Mouse (Mus musculus): Measurements from ENCODE around the gene Sec14l4. TPM values are rescaled to one million over a fixed set of nuclear protein-coding genes. Genes with fewer than 3 reads are reported as not detected.
A peak's percentile ranks its signal among the peaks of the same experiment; 100 is the strongest.

Sec14l4 gene
- total and polyA plus RNA-seq, 2 experiments from 2014 or later, result not detected

GRCm38 (mm10) chr11:3989748-3990147, 41.5 kb upstream of the Sec14l4 start:
- no peak for ATAC-seq
- H3K27ac ChIP-seq, result no peak overlapping the region
- no peaks in the 10 kb centered on the region for H3K27me3 ChIP-seq (ENCODE audit: insufficient read depth, low read length)
- no peaks in the 10 kb centered on the region for H3K9me3 ChIP-seq (ENCODE audit: low read length)
- 39% methylated on average over 3 of the region's 3 CpGs for WGBS
- H3K36me3 ChIP-seq (ENCODE audit: insufficient read depth, low read length), result no peaks in the 10 kb centered on the region
- H3K4me1 ChIP-seq (ENCODE audit: insufficient read depth, low read length), result no peaks in the 10 kb centered on the region
- DNase-seq (ENCODE audit: low spot score), result no peak
- H3K9ac ChIP-seq (replicated peaks; ENCODE audit: low read length), result no peak overlapping the region
- H3K4me2 ChIP-seq (ENCODE audit: low read depth, low read length), result no peak overlapping the region
- TF ChIP-seq CTCF (IDR thresholded peaks at IDR 0.05; ENCODE audit: low read depth), result no peak
- H3K4me3 ChIP-seq (ENCODE audit: low read length), result no peak overlapping the region

GRCm38 (mm10) chr11:3993132-3993531, 38.1 kb upstream of the Sec14l4 start:
- no peak for DNase-seq (ENCODE audit: low spot score)
- no peak overlapping the region for H3K4me2 ChIP-seq (ENCODE audit: low read depth, low read length)
- H3K36me3 ChIP-seq (ENCODE audit: insufficient read depth, low read length), result no peaks in the 10 kb centered on the region
- TF ChIP-seq CTCF (IDR thresholded peaks at IDR 0.05; ENCODE audit: low read depth), result no peak
- H3K9ac ChIP-seq (replicated peaks; ENCODE audit: low read length), result no peak overlapping the region
- no peak for ATAC-seq
- no peaks in the 10 kb centered on the region for H3K9me3 ChIP-seq (ENCODE audit: low read length)
- 0 out of 2 replicates have a peak, but pooled peaks cover 12% of the 10 kb centered on the region for H3K27me3 ChIP-seq (ENCODE audit: insufficient read depth, low read length)
- WGBS, result 78% methylated on average over 6 of the region's 6 CpGs
- H3K4me1 ChIP-seq (ENCODE audit: insufficient read depth, low read length), result no peaks in the 10 kb centered on the region
- H3K4me3 ChIP-seq (ENCODE audit: low read length), result no peak overlapping the region
- H3K27ac ChIP-seq, result no peak overlapping the region

- no peak for ATAC-seq
- H3K9ac ChIP-seq (replicated peaks; ENCODE audit: low read length), result no peak overlapping the region
- WGBS, result 84% methylated on average over 6 of the region's 6 CpGs
- no peak overlapping the region for H3K27ac ChIP-seq
- H3K4me3 ChIP-seq (ENCODE audit: low read length), result no peak overlapping the region
- no peaks in the 10 kb centered on the region for H3K4me1 ChIP-seq (ENCODE audit: insufficient read depth, low read length)
- no peaks in the 10 kb centered on the region for H3K9me3 ChIP-seq (ENCODE audit: low read length)
- H3K4me2 ChIP-seq (ENCODE audit: low read depth, low read length), result no peak overlapping the region
- 0 out of 2 replicates have a peak, but pooled peaks cover 19% of the 10 kb centered on the region for H3K27me3 ChIP-seq (ENCODE audit: insufficient read depth, low read length)
- H3K36me3 ChIP-seq (ENCODE audit: insufficient read depth, low read length), result no peaks in the 10 kb centered on the region
- TF ChIP-seq CTCF (IDR thresholded peaks at IDR 0.05; ENCODE audit: low read depth), result no peak
- DNase-seq (ENCODE audit: low spot score), result no peak
These were observed 37.3 kb upstream of the Sec14l4 start for GRCm38 (mm10) chr11:3993914-3994313.

GRCm38 (mm10) chr11:3995511-3995910, 35.8 kb upstream of the Sec14l4 start:
- Histone ChIP-seq H3K4me1 (ENCODE audit: insufficient read depth, low read length) (no peaks in the 10 kb centered on the region), H3K27me3 (ENCODE audit: insufficient read depth, low read length) (peaks cover 27% of the 10 kb centered on the region; the same call in 1 of the 2 replicates)

GRCm38 (mm10) chr11:3996840-3997239, 34.4 kb upstream of the Sec14l4 start:
- TF ChIP-seq CTCF (IDR thresholded peaks at IDR 0.05; ENCODE audit: low read depth), result no peak
- Histone ChIP-seq H3K4me1 (ENCODE audit: insufficient read depth, low read length) (no peaks in the 10 kb centered on the region), H3K9ac (replicated peaks; ENCODE audit: low read length) (no peak overlapping the region), H3K27me3 (ENCODE audit: insufficient read depth, low read length) (peaks cover 30% of the 10 kb centered on the region; the same call in 1 of the 2 replicates), H3K4me3 (ENCODE audit: low read length) (no peak overlapping the region), H3K36me3 (ENCODE audit: insufficient read depth, low read length) (no peaks in the 10 kb centered on the region), H3K9me3 (ENCODE audit: low read length) (no peaks in the 10 kb centered on the region), H3K4me2 (ENCODE audit: low read depth, low read length) (no peak overlapping the region), H3K27ac (no peak overlapping the region)
- 91% methylated on average over 3 of the region's 3 CpGs for WGBS
- no peak for ATAC-seq
- no peak for DNase-seq (ENCODE audit: low spot score)

More at GRCm38 (mm10) chr11:3995511-3995910, 35.8 kb upstream of the Sec14l4 start:
- no peak for DNase-seq (ENCODE audit: low spot score)
- H3K36me3 ChIP-seq (ENCODE audit: insufficient read depth, low read length), result no peaks in the 10 kb centered on the region
- no peak for ATAC-seq
- H3K4me3 ChIP-seq (ENCODE audit: low read length), result no peak overlapping the region
- H3K27ac ChIP-seq, result no peak overlapping the region
- H3K4me2 ChIP-seq (ENCODE audit: low read depth, low read length), result no peak overlapping the region
- TF ChIP-seq CTCF (IDR thresholded peaks at IDR 0.05; ENCODE audit: low read depth), result no peak
- no peaks in the 10 kb centered on the region for H3K9me3 ChIP-seq (ENCODE audit: low read length)
- 83% methylated on average over 5 of the region's 5 CpGs for WGBS
- no peak overlapping the region for H3K9ac ChIP-seq (replicated peaks; ENCODE audit: low read length)

GRCm38 (mm10) chr11:3997978-3998720, 33.1 kb upstream of the Sec14l4 start:
- WGBS, result 9% methylated on average over 66 of the region's 66 CpGs
- H3K9ac ChIP-seq (replicated peaks; ENCODE audit: low read length), result no peak overlapping the region
- peak; percentile 9; the same call in 1 of the 2 replicates for TF ChIP-seq CTCF (IDR thresholded peaks at IDR 0.05; ENCODE audit: low read depth)
- no peaks in the 10 kb centered on the region for H3K36me3 ChIP-seq (ENCODE audit: insufficient read depth, low read length)
- no peak for ATAC-seq
- peak overlapping the region; percentile 44 for H3K4me2 ChIP-seq (ENCODE audit: low read depth, low read length)
- no peak overlapping the region for H3K27ac ChIP-seq
- no peaks in the 10 kb centered on the region for H3K9me3 ChIP-seq (ENCODE audit: low read length)
- H3K27me3 ChIP-seq (ENCODE audit: insufficient read depth, low read length), result peaks cover 30% of the 10 kb centered on the region; the same call in 1 of the 2 replicates
- H3K4me3 ChIP-seq (ENCODE audit: low read length), result peak overlapping the region; percentile 26
- DNase-seq (ENCODE audit: low spot score), result no peak
- no peaks in the 10 kb centered on the region for H3K4me1 ChIP-seq (ENCODE audit: insufficient read depth, low read length)

- DNase-seq (ENCODE audit: low spot score) (no peak), ATAC-seq (no peak)
- no peak overlapping the region for H3K4me2 ChIP-seq (ENCODE audit: low read depth, low read length)
- no peaks in the 10 kb centered on the region for H3K36me3 ChIP-seq (ENCODE audit: insufficient read depth, low read length)
- H3K27me3 ChIP-seq (ENCODE audit: insufficient read depth, low read length), result peaks cover 30% of the 10 kb centered on the region; the same call in 1 of the 2 replicates
- no peak overlapping the region for H3K9ac ChIP-seq (replicated peaks; ENCODE audit: low read length)
- TF ChIP-seq CTCF (IDR thresholded peaks at IDR 0.05; ENCODE audit: low read depth), result no peak
- H3K27ac ChIP-seq, result no peak overlapping the region
- WGBS, result 84% methylated on average over 5 of the region's 5 CpGs
- no peak overlapping the region for H3K4me3 ChIP-seq (ENCODE audit: low read length)
- no peaks in the 10 kb centered on the region for H3K4me1 ChIP-seq (ENCODE audit: insufficient read depth, low read length)
- no peaks in the 10 kb centered on the region for H3K9me3 ChIP-seq (ENCODE audit: low read length)
These were observed 31.7 kb upstream of the Sec14l4 start for GRCm38 (mm10) chr11:3999547-3999946.

All from hindbrain, postnatal 0 days (tissue).